Mouse (Mus musculus): ENCODE results near the gene Tnfrsf21.

Tnfrsf21 gene

DNA sequence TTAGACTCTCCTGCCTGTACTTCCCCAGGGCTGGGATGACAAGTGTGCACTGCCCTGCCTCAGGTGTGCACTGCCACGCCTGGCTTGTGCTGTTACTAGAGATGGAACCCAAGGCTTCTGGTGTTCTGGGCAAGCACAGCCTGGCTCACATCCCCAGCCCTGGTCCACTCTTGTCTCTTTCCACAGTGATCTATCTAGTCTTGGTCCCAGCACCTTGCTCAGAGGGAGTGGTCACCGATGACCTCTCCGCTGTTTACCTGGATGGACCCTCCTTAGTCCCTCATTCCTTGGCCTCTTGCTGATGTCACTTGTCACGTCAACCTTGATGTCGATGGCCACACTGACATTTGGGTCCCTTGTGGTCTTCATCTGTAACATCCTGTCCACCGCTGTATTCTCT lies 98.6 kb downstream of the Tnfrsf21 start:
- Histone ChIP-seq H3K36me3 (ENCODE audit: control insufficient read depth, insufficient read depth, low read length, poor library complexity, severe bottlenecking) (no peaks in the 10 kb centered on the region), H3K27me3 (ENCODE audit: control insufficient read depth, insufficient read depth, low read length, poor library complexity, severe bottlenecking) (no peaks in the 10 kb centered on the region; the same call in 1 of the 2 replicates)

DNA sequence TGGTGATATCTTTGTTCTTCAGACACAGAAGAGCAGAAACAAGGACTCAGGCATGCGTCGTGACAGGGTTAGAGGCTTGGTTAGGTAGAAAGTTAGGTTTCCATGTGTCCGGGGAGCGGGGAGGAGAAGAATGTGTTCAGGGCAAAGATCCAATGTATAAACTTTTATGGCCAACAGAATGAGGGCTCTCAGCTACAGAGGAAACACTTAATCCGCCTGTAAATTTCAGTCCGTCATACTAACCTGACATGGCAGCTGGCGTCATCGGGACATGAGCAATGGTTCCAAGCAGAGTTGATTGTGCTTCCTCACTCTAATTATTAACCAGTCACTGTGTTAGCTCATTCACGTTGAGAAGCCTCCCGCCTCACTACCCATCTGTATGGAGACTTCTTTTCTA lies 100.4 kb downstream of the Tnfrsf21 start:
- no peak for DNase-seq (ENCODE audit: low read depth, low spot score)
- H3K36me3 ChIP-seq (ENCODE audit: control insufficient read depth, insufficient read depth, low read length, poor library complexity, severe bottlenecking) = no peaks in the 10 kb centered on the region

More for the DNA sequence above, 98.6 kb downstream of the Tnfrsf21 start:
- DNase-seq (ENCODE audit: low read depth, low spot score) = no peak

DNA sequence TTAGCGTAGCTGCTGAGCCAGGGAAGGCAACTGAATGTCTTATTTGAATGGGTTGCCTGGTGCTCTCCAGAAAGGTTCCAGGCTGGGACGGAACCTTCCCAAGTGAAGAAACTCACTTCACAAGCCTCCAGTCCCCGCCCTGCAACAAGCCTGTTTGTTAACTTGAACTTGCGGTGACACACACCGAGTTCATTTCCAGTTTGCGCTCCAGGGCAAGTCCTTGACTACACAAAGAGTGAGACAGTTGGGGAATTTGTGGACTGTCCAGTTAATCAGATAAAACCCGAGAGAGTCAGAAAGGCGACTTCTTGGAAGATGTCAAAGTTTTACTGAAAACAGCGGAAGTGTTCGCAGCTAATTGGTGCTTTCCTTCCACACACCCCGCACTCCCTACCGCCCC lies 103.1 kb downstream of the Tnfrsf21 start:
- DNase-seq (ENCODE audit: low read depth, low spot score) = no peak
- H3K36me3 ChIP-seq (ENCODE audit: control insufficient read depth, insufficient read depth, low read length, poor library complexity, severe bottlenecking) = no peaks in the 10 kb centered on the region
- H3K27me3 ChIP-seq (ENCODE audit: control insufficient read depth, insufficient read depth, low read length, poor library complexity, severe bottlenecking) = no peaks in the 10 kb centered on the region; the same call in 1 of the 2 replicates

More for the DNA sequence above, 100.4 kb downstream of the Tnfrsf21 start:
- no peaks in the 10 kb centered on the region; the same call in 1 of the 2 replicates for H3K27me3 ChIP-seq (ENCODE audit: control insufficient read depth, insufficient read depth, low read length, poor library complexity, severe bottlenecking)

DNA sequence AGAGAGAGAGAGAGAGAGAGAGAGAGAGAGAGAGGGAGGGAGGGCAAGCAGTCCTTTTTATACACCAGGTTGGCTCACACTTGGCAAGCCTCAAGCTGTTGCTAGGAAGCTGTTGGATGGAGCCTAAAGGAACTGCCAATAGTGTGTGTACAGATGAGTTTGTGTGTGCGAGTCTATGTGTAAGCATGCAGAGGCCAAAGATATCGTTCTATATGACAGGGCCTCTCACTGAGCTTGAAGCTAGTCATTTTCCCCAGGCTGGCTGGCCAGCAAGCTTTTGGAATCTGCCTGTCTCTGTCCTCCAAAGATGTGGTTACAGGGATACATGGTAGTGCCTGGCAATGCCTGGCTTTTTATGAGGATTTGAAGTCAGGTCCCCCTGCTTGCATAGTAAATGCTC lies 104.7 kb downstream of the Tnfrsf21 start:
- no peaks in the 10 kb centered on the region for H3K27me3 ChIP-seq (ENCODE audit: control insufficient read depth, insufficient read depth, low read length, poor library complexity, severe bottlenecking)
- DNase-seq (ENCODE audit: low read depth, low spot score) = no peak
- H3K36me3 ChIP-seq (ENCODE audit: control insufficient read depth, insufficient read depth, low read length, poor library complexity, severe bottlenecking) = no peaks in the 10 kb centered on the region

DNA sequence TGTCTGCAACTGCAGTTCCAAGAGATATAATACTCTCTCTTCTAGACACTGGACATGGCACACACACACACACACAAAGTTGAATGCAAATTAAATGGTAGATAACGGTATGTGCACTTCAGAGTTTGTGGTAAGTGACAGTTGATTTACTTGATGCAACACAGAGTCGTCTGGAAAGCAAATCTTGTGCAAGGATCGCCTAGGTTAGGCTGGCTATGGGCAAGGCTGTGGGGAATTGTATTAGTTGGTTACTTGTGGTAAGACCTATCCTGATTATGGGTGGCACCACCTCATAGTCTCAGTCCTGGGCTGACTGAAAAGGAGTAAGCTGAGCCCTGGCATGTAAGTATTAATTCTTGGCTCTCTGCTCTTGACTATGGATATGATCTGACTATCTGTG lies 112.0 kb downstream of the Tnfrsf21 start:
- no peak for DNase-seq (ENCODE audit: low read depth, low spot score)
- Histone ChIP-seq H3K27me3 (ENCODE audit: control insufficient read depth, insufficient read depth, low read length, poor library complexity, severe bottlenecking) (no peaks in the 10 kb centered on the region), H3K36me3 (ENCODE audit: control insufficient read depth, insufficient read depth, low read length, poor library complexity, severe bottlenecking) (no peaks in the 10 kb centered on the region)

DNA sequence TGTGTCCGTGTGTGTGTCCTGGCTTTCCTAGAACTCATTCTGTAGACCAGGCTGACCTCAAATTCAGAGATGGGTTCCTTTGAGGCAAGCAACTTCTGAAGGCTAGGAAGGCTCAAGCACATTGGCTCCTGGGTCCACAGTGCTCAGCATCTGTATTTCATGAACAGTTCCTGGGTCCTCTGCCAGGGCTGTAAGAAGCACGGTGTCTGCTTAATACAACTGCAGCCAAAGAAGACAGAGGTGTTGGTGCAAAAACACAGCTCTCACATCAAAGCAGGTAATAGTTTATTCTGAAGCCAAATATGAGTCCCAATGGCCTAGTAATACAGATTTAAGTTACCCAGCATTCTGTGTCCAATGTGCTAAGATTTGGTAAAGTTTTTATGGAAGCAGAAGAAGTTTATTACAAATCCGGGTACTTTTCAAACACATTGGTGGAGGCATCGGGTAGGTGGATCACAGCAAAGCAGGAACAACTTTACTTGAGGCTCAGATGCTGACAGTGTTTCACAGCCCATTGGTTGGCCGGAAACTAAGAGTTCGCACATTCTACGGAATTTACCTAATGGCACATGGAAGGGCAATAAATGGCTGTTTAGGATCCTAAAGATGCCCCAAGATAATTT lies 112.7 kb downstream of the Tnfrsf21 start:
- no peak for DNase-seq (ENCODE audit: low read depth, low spot score)
- Histone ChIP-seq H3K36me3 (ENCODE audit: control insufficient read depth, insufficient read depth, low read length, poor library complexity, severe bottlenecking) (no peaks in the 10 kb centered on the region), H3K27me3 (ENCODE audit: control insufficient read depth, insufficient read depth, low read length, poor library complexity, severe bottlenecking) (no peaks in the 10 kb centered on the region)

DNA sequence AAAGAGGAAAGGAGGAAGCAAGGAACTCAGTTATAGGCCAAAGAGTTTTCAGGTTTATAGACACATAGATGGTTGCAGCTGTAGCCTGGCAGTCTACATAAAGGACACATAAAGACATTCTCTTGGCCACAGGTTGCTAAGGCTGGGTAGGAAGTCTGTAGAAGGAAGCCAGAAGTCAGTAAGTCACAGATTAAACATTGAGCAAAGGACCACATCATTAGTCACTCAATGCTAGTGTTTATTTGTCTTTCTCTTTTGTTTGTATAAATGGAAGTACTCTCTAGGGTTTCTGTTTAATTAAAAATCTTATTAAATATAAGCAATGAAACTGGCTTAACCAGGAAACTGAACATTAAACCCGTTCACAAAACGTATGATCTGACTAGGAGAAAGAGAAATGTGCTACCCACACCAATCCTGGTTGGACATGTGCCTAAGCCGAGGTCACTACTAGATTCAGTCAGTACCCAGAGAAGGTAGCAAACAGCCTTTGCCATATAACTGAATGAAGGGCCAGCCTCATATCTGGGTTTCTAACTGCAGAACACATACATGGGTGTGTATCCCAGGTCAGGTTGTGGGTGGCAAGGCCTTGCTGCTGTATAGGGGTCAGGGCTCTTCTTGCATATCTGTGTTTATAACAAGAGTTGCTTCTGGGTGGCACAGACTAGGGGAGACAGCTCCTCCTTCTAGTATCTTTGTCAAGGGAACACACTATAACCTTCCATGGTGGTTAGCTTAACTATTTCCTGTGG lies 113.9 kb downstream of the Tnfrsf21 start:
- no peaks in the 10 kb centered on the region for H3K27me3 ChIP-seq (ENCODE audit: control insufficient read depth, insufficient read depth, low read length, poor library complexity, severe bottlenecking)
- DNase-seq (ENCODE audit: low read depth, low spot score) = no peak
- H3K36me3 ChIP-seq (ENCODE audit: control insufficient read depth, insufficient read depth, low read length, poor library complexity, severe bottlenecking) = no peaks in the 10 kb centered on the region

DNA sequence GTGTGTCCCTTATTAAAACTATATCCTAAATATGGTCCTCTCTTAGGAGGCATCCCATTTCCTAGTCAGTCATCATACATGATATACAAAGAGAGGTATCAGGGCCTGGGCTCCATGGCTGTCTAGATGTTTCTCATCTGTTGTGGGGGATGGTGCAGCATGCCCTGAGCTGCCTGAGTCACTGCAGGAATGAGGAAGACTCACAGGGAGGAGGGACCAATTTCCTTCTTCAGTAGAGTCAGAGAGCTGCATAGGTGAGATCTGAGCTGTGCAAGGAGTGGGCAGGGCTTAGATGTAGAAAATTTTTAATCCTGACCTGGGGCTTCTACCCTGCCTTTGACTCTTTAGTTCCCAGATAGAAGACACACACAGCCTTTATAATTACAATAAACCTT lies 114.5 kb downstream of the Tnfrsf21 start:
- no peak for DNase-seq (ENCODE audit: low read depth, low spot score)
- H3K36me3 ChIP-seq (ENCODE audit: control insufficient read depth, insufficient read depth, low read length, poor library complexity, severe bottlenecking) = no peaks in the 10 kb centered on the region

DNA sequence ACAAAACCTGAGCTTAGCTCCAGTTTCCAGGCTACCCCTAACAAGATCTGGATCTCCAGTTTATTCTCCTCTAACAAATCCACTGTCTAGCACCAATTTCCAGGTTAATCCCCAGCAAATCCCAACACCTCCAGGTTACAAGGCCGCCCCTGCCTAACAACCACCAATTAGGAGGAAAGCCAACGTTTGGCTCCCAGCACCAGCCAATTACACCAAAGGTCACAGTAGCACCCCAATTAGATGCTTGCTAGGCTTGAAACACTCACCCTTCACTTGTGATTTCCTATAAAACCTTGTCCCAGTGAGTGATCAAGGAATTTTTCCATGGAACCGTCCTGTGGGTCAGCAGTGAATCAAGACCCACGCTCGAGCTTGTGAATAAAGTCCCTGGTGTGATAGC lies 116.1 kb downstream of the Tnfrsf21 start:
- H3K27me3 ChIP-seq (ENCODE audit: control insufficient read depth, insufficient read depth, low read length, poor library complexity, severe bottlenecking) = no peaks in the 10 kb centered on the region
- no peaks in the 10 kb centered on the region for H3K36me3 ChIP-seq (ENCODE audit: control insufficient read depth, insufficient read depth, low read length, poor library complexity, severe bottlenecking)
- DNase-seq (ENCODE audit: low read depth, low spot score) = no peak

More for the DNA sequence above, 114.5 kb downstream of the Tnfrsf21 start:
- no peaks in the 10 kb centered on the region for H3K27me3 ChIP-seq (ENCODE audit: control insufficient read depth, insufficient read depth, low read length, poor library complexity, severe bottlenecking)

DNA sequence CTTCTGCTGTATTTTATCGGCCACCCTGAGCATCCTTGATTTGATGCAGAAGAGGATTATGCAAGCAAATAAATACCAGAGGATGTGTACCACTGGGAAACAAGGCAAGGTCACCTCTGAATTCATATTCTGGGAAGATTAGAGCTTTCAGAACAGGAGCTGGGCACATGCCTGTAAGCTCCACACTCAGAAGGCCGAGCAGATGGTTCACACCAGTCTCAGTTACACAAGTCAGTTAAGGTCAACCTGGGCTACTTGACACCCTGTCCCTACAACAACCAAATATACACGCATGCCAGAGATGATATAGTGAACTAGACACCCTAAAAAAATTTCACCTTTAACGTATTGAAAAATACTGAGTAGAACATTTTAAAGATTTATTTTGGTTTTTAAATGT lies 116.8 kb downstream of the Tnfrsf21 start:
- no peak for DNase-seq (ENCODE audit: low read depth, low spot score)
- Histone ChIP-seq H3K36me3 (ENCODE audit: control insufficient read depth, insufficient read depth, low read length, poor library complexity, severe bottlenecking) (no peaks in the 10 kb centered on the region), H3K27me3 (ENCODE audit: control insufficient read depth, insufficient read depth, low read length, poor library complexity, severe bottlenecking) (no peaks in the 10 kb centered on the region)

DNA sequence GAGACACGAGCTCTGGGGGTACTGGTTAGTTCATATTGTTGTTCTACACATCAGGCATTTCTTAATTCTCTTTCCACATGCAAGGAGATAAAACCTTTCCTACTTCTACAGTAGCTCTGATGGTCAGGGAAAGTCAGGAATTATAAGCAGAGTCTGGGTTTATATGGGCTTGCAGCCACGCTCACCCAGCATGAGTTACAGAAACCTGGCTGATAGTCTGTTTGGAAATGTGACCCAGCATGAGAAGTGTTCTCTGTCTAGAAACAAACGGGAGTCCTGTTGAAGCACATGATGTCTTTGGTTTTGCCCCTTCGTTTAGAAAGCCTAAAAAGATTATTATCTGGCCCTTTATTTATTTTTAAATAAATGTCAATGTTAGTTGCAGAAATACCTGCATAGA lies 118.6 kb downstream of the Tnfrsf21 start:
- Histone ChIP-seq H3K36me3 (ENCODE audit: control insufficient read depth, insufficient read depth, low read length, poor library complexity, severe bottlenecking) (no peaks in the 10 kb centered on the region), H3K27me3 (ENCODE audit: control insufficient read depth, insufficient read depth, low read length, poor library complexity, severe bottlenecking) (no peaks in the 10 kb centered on the region)
- DNase-seq (ENCODE audit: low read depth, low spot score) = no peak

DNA sequence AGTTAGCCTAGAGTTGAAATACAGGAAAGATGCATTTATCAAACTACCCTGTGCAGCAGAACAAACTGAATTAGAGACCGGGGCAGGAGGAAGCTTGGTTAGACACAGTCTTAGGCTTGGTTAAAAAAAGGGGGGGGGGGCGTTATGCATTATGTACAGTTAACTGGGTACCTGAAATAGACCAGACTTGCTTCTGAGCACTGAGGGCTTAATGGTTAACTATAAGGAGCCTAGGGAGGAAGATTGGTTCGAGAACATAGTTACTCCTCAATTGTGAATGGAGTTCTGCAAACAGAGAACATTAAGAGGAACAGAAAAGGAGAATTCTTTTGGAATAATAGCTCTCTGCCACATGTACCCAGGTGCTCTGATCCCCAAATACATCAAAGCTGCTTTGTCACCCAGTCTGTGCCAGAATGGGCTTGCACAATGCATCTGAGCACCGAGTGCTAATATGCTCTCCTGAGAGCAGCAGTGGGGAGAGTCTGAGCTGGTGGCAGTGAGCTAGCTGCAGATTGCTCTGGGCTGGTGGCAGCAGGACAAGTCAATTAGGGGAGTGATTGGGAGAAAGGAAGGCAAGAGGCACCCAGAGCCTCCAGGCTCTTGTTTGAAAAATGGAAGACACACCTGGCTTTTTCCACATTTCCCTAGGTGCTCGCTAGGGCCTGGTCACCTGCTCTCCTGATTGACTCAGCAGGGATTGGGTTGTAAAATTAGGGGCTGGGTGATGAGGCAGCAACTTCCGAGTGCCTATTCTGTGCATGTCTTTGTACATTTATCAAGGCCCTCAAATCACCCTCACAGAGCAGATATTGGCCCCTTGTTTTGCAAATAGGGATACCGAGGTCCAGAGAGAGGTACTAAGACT lies 119.3 kb downstream of the Tnfrsf21 start:
- Histone ChIP-seq H3K27me3 (ENCODE audit: control insufficient read depth, insufficient read depth, low read length, poor library complexity, severe bottlenecking) (no peaks in the 10 kb centered on the region), H3K36me3 (ENCODE audit: control insufficient read depth, insufficient read depth, low read length, poor library complexity, severe bottlenecking) (no peaks in the 10 kb centered on the region)
- no peak for DNase-seq (ENCODE audit: low read depth, low spot score)

DNA sequence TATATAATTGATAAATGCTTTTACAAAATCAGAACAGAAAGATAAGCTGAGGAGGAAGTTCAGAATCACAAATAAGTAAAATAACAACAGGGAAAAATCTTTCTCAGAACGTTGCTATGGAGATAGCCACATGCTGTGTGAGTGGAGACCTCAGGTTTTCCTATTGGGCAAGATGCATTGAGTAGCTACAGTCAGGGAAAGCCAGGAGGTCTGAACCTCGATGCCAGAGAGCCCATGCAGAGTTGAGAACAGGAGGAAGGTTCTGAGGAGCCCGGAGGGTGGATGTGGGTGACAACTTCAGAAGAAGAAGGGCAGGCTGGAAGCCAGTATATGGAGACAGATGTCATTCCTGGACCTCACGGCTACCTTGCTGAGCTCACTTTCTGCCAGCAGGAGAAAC lies 120.4 kb downstream of the Tnfrsf21 start:
- Histone ChIP-seq H3K36me3 (ENCODE audit: control insufficient read depth, insufficient read depth, low read length, poor library complexity, severe bottlenecking) (no peaks in the 10 kb centered on the region), H3K27me3 (ENCODE audit: control insufficient read depth, insufficient read depth, low read length, poor library complexity, severe bottlenecking) (no peaks in the 10 kb centered on the region)
- no peak for DNase-seq (ENCODE audit: low read depth, low spot score)

DNA sequence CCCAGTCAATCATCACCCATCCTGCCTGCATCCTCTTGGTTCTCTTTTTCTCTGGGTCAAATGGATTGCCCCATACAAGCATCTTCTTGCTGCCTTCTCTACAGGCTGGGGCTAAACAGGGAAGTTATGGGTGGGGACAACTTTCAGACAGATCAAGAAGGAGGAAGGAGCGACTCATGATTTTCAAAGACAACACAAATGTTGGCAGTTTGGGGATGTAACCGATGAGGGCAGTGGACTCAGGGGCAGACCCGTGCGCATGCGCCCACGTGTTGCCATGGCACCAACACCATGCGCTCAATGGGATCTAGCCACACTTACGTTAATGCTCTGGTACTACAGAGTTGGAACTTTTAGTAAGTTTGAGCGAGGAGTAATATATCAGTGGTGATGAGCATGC lies 121.5 kb downstream of the Tnfrsf21 start:
- Histone ChIP-seq H3K27me3 (ENCODE audit: control insufficient read depth, insufficient read depth, low read length, poor library complexity, severe bottlenecking) (no peaks in the 10 kb centered on the region), H3K36me3 (ENCODE audit: control insufficient read depth, insufficient read depth, low read length, poor library complexity, severe bottlenecking) (no peaks in the 10 kb centered on the region)
- DNase-seq (ENCODE audit: low read depth, low spot score) = peak; percentile 15

DNA sequence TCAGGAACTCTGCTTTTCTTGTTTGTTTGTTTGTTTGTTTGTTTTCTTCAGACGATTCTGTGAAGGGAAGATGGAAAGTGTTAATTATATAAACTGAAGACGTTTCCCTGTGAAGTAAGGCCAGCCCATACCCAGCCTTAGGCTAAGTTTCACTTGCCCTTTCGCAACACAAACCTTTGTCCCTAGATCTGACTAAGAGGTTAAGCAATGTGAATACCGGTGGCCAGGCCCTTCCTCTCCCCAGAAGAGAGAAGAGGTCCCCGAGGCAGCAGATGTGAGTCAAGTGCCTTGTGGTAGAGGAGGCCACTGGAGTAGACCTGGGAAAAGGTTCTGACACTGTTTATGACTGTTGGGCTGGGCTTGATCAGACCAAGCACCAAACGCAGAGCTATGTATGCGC lies 122.0 kb downstream of the Tnfrsf21 start:
- no peak for DNase-seq (ENCODE audit: low read depth, low spot score)
- no peaks in the 10 kb centered on the region for H3K27me3 ChIP-seq (ENCODE audit: control insufficient read depth, insufficient read depth, low read length, poor library complexity, severe bottlenecking)
- no peaks in the 10 kb centered on the region for H3K36me3 ChIP-seq (ENCODE audit: control insufficient read depth, insufficient read depth, low read length, poor library complexity, severe bottlenecking)

Data from splenic B cell, adult 2 months (primary cell).